Mouse (Mus musculus) 3134 (cell line): Measurements from ENCODE around the gene Gm2000.
"Not testable (repeated sequence)": the region's sequence is repeated elsewhere in the genome, so short reads cannot be mapped to it uniquely, and the experiment has no call there.

ENCODE experiments used
- DNase-seq: peaks from one replicate; pipeline ENCODE4 v3.0.0-alpha.2; 2011; ENCODE audit warnings: low spot score; ENCODE audit not compliant: insufficient read length; ENCODE audit errors: extremely low read depth

Gene Gm2000

GRCm38 (mm10) chr1:156365740-156366139 lies at the start of gene Gm2000:
Gene Gm2000 (plus strand): TSS chr1:156366040.
- no peak for DNase-seq

- no peak for DNase-seq
Observed at GRCm38 (mm10) chr1:156323126-156323525, 42.7 kb upstream of the Gm2000 start.

GRCm38 (mm10) chr1:156340847-156341246 lies 25.0 kb upstream of the Gm2000 start:
- DNase-seq: peak; percentile 9

GRCm38 (mm10) chr1:156344433-156344832 lies 21.4 kb upstream of the Gm2000 start:
- DNase-seq: no peak

- DNase-seq: no peak
Observed at GRCm38 (mm10) chr1:156345633-156346032, 20.2 kb upstream of the Gm2000 start.

GRCm38 (mm10) chr1:156349031-156349430 lies 16.8 kb upstream of the Gm2000 start:
- DNase-seq: no peak

- no peak for DNase-seq
Observed at GRCm38 (mm10) chr1:156350441-156350840, 15.4 kb upstream of the Gm2000 start.

GRCm38 (mm10) chr1:156352466-156352865 lies 13.4 kb upstream of the Gm2000 start:
- DNase-seq: no peak

GRCm38 (mm10) chr1:156381217-156381616 lies 15.4 kb downstream of the Gm2000 start:
- DNase-seq: no peak

- no peak for DNase-seq
Observed at GRCm38 (mm10) chr1:156386232-156386631, 20.4 kb downstream of the Gm2000 start.

- DNase-seq: no peak
Observed at GRCm38 (mm10) chr1:156386880-156387279, 21.0 kb downstream of the Gm2000 start.

- no peak for DNase-seq
Observed at GRCm38 (mm10) chr1:156393148-156393547, 27.3 kb downstream of the Gm2000 start.

GRCm38 (mm10) chr1:156400159-156400558 lies 34.3 kb downstream of the Gm2000 start:
- DNase-seq: not testable (repeated sequence)

GRCm38 (mm10) chr1:156402491-156402890 lies 36.7 kb downstream of the Gm2000 start:
- DNase-seq: no peak

GRCm38 (mm10) chr1:156403251-156403650 lies 37.4 kb downstream of the Gm2000 start:
- no peak for DNase-seq

- no peak for DNase-seq
Observed at GRCm38 (mm10) chr1:156408004-156408403, 42.2 kb downstream of the Gm2000 start.

- no peak for DNase-seq
Observed at GRCm38 (mm10) chr1:156408521-156408920, 42.7 kb downstream of the Gm2000 start.
